In genomic region chr2:144638719-144639118, GRCm38 (mm10) we compare ENCODE assay signal across 9 mouse cellular contexts. TPM values are rescaled to one million over a fixed set of nuclear protein-coding genes. Genes with fewer than 3 reads are reported as not detected.
A peak's percentile ranks its signal among the peaks of the same experiment; 100 is the strongest.
DNase-seq lines count a peak whose midpoint lies in the region; ATAC-seq and TF ChIP-seq lines count a peak whose summit lies in the region.
"Had no signal": no experiment of that assay in that cellular context is flagged by ENCODE, and none has a peak within 500 bp of the region (broad histone marks: within the 10 kb centered on the region; RNA-seq: fewer than 3 reads in every experiment).

No protein-coding gene starts in this region.

- ATAC-seq in kidney, embryonic 14.5 days (ENCODE audit: low FRiP score, low TSS enrichment): no peak
- no peak for ATAC-seq in embryonic facial prominence, embryonic 11.5 days (replicated peaks; ENCODE audit: insufficient number of reproducible peaks, low FRiP score, low TSS enrichment, low read depth)
- no peak for ATAC-seq in granulocyte monocyte progenitor cell, adult 5-6 weeks (replicated peaks; ENCODE audit: poor library complexity, severe bottlenecking)

- no peak for TF ChIP-seq EP300 in CH12.LX (IDR thresholded peaks at IDR 0.05; ENCODE audit: low read length)

- no peak overlapping the region for H3K27ac ChIP-seq in kidney, embryonic 14.5 days (ENCODE audit: low read depth, low read length)
- no peak overlapping the region for H3K27ac ChIP-seq in CH12.LX (ENCODE audit: insufficient read depth, low read depth)
- no peak overlapping the region for H3K27ac ChIP-seq in embryonic facial prominence, embryonic 11.5 days (replicated peaks; ENCODE audit: low read depth, low read length)
- H3K27ac ChIP-seq: liver, embryonic 13.5 days had no signal

- 66% methylated on average over 4 of the region's 4 CpGs for WGBS in kidney, embryonic 14.5 days
- 72% methylated on average over 4 of the region's 4 CpGs for WGBS in embryonic facial prominence, embryonic 11.5 days

- no peaks in the 10 kb centered on the region for H3K9me3 ChIP-seq in kidney, embryonic 14.5 days (ENCODE audit: control insufficient read depth, low read length)
- H3K9me3 ChIP-seq in CH12.LX (replicated peaks; ENCODE audit: low read length): no peaks in the 10 kb centered on the region
- no peaks in the 10 kb centered on the region for H3K9me3 ChIP-seq in embryonic facial prominence, embryonic 11.5 days (replicated peaks; ENCODE audit: control insufficient read depth, low read length)
- H3K9me3 ChIP-seq: liver, embryonic 13.5 days had no signal

- H3K4me3 ChIP-seq in kidney, embryonic 14.5 days (ENCODE audit: low read length): no peak overlapping the region
- H3K4me3 ChIP-seq in CH12.LX (replicated peaks in 1 of 3; ENCODE audit: low read depth in 2 of 3, low read length in 2 of 3, poor library complexity in 1 of 3): no peak overlapping the region
- no peak overlapping the region for H3K4me3 ChIP-seq in embryonic facial prominence, embryonic 11.5 days (ENCODE audit: low read depth, low read length)
- H3K4me3 ChIP-seq: liver, embryonic 13.5 days had no signal

- H3K4me2 ChIP-seq in kidney, embryonic 14.5 days (replicated peaks; ENCODE audit: low read depth, low read length): no peak overlapping the region
- no peak overlapping the region for H3K4me2 ChIP-seq in CH12.LX (ENCODE audit: insufficient read depth, low read depth, poor library complexity, severe bottlenecking)
- H3K4me2 ChIP-seq in embryonic facial prominence, embryonic 11.5 days (ENCODE audit: low read depth, low read length): no peak overlapping the region
- H3K4me2 ChIP-seq: liver, embryonic 13.5 days had no signal

- DNase-seq in cerebellum, adult 9-10 months: peak; percentile 31
- no peak for DNase-seq in cerebellum, adult 11 months
- DNase-seq in kidney, adult 18-20 months: peak; percentile 16
- DNase-seq in CH12.LX (ENCODE audit: extremely low read depth): no peak
- peak; percentile 13 for DNase-seq in embryonic facial prominence, embryonic 11.5 days (ENCODE audit: low spot score)
- DNase-seq in spleen, postnatal 14 days (ENCODE audit: low spot score in 2 of 2): no peak
- DNase-seq: liver, embryonic 13.5 days had no signal

- TF ChIP-seq RAD21 in CH12.LX (IDR thresholded peaks at IDR 0.05; ENCODE audit: low read depth, low read length): peak; percentile 65

- dilution Hi-C loops in CH12.LX (cut with MboI; ENCODE audit: extremely low pct_ligation_motif_present, extremely low pct_unique_long_range_greater_than_20kb, low sequenced_read_pairs): no loop called here

- H3K36me3 ChIP-seq in kidney, embryonic 14.5 days (ENCODE audit: control insufficient read depth, insufficient read depth, low read length): no peaks in the 10 kb centered on the region
- H3K36me3 ChIP-seq in CH12.LX (replicated peaks in 1 of 2; ENCODE audit: control insufficient read depth in 1 of 2, insufficient read depth in 1 of 2, low read length in 1 of 2): peaks cover 3 to 40% of the 10 kb centered on the region in 2 experiments
- no peaks in the 10 kb centered on the region for H3K36me3 ChIP-seq in embryonic facial prominence, embryonic 11.5 days (replicated peaks; ENCODE audit: control insufficient read depth, insufficient read depth, low read depth, low read length)
- H3K36me3 ChIP-seq: liver, embryonic 13.5 days had no signal

- no peak for TF ChIP-seq POLR2A in CH12.LX (IDR thresholded peaks at IDR 0.05; ENCODE audit: low read depth, low read length)

- no peaks in the 10 kb centered on the region for H3K27me3 ChIP-seq in kidney, embryonic 14.5 days (ENCODE audit: control insufficient read depth, insufficient read depth, low read length)
- no peaks in the 10 kb centered on the region for H3K27me3 ChIP-seq in CH12.LX (replicated peaks)
- H3K27me3 ChIP-seq in embryonic facial prominence, embryonic 11.5 days (ENCODE audit: control insufficient read depth, insufficient read depth, low read length): no peaks in the 10 kb centered on the region
- H3K27me3 ChIP-seq: liver, embryonic 13.5 days had no signal

- in situ Hi-C loops in CH12.LX (cut with MboI; ENCODE audit: low pct_ligation_motif_present, low pct_unique_long_range_greater_than_20kb, low sequenced_read_pairs): loop anchor here (25.0 kb wide), 1 partner anchor 224 kb away; no protein-coding TSS in a partner anchor

- no peaks in the 10 kb centered on the region for H3K79me2 ChIP-seq in CH12.LX (replicated peaks; ENCODE audit: control insufficient read depth, extremely low read depth, insufficient read depth, poor library complexity, severe bottlenecking)

- H3K4me1 ChIP-seq in kidney, embryonic 14.5 days (ENCODE audit: control insufficient read depth, insufficient read depth, low read length): no peaks in the 10 kb centered on the region
- H3K4me1 ChIP-seq in CH12.LX (ENCODE audit: control insufficient read depth in 1 of 2, insufficient read depth in 2 of 2): peaks cover 0 to 34% of the 10 kb centered on the region in 2 experiments; a peak in 3 of 4 replicates
- no peaks in the 10 kb centered on the region for H3K4me1 ChIP-seq in embryonic facial prominence, embryonic 11.5 days (ENCODE audit: control insufficient read depth, insufficient read depth, low read length)
- H3K4me1 ChIP-seq: liver, embryonic 13.5 days had no signal

- TF ChIP-seq CTCF in CH12.LX (conservative IDR thresholded peaks at IDR 0.05 in 1 of 2, IDR thresholded peaks at IDR 0.05 in 1 of 2; ENCODE audit: low read depth in 2 of 2, low read length in 2 of 2): peak in 1 of 2 experiments; percentile 64; a peak in 2 of 4 replicates

- no peak overlapping the region for H3K9ac ChIP-seq in kidney, embryonic 14.5 days (ENCODE audit: low read depth, low read length)
- H3K9ac ChIP-seq in CH12.LX (ENCODE audit: insufficient read depth, low read depth): no peak overlapping the region
- H3K9ac ChIP-seq in embryonic facial prominence, embryonic 11.5 days (replicated peaks; ENCODE audit: low read length): no peak overlapping the region
- H3K9ac ChIP-seq: liver, embryonic 13.5 days had no signal

TF ChIP-seq in CH12.LX, 34 proteins besides CTCF, POLR2A, EP300 and RAD21:
- TF ChIP-seq SMC3 (IDR thresholded peaks at IDR 0.05; ENCODE audit: low read depth, low read length) (peak; percentile 63), POLR2AphosphoS2 (IDR thresholded peaks at IDR 0.05; ENCODE audit: low read depth, low read length) (no peak)

RNA-seq across cellular contexts. Expression of gene Dtd1, which starts 39.0 kb away (rescaled TPM):
- polyA plus RNA-seq in kidney, embryonic 14.5 days (2014; fragmentation: Nextera tagmentation; extraction: Ambion mirVana): 47.9 and 50.0 TPM in 2 replicates
- total RNA-seq in CH12.LX (2012; rRNA removed) (43.1 and 47.8 TPM in 2 replicates), CH12.LX (2014; rRNA removed) (42.7 and 46.4 TPM in 2 replicates)
- polyA plus RNA-seq in CH12.LX (2012; ENCODE audit: insufficient read length, low read depth): 43.3 and 48.8 TPM in 2 replicates
- 42.8 and 43.4 TPM in 2 replicates for polyA plus RNA-seq in embryonic facial prominence, embryonic 11.5 days (2014; fragmentation: Nextera tagmentation; extraction: Ambion mirVana)
- total RNA-seq in granulocyte monocyte progenitor cell, adult 5-6 weeks (2014; fragmentation: Nextera tagmentation): 31.2 and 39.9 TPM in 2 replicates
- 43.9 and 75.9 TPM in 2 replicates for total RNA-seq in granulocyte monocyte progenitor cell, adult 5-6 weeks (2017)

RNA-seq across cellular contexts. Expression of gene Smim26, which starts 44.9 kb away (rescaled TPM):
- polyA plus RNA-seq in kidney, embryonic 14.5 days (2014; fragmentation: Nextera tagmentation; extraction: Ambion mirVana): 41.8 and 61.3 TPM in 2 replicates
- total RNA-seq in CH12.LX (2012; rRNA removed) (34.7 and 36.1 TPM in 2 replicates), CH12.LX (2014; rRNA removed) (59.7 and 69.6 TPM in 2 replicates)
- polyA plus RNA-seq in CH12.LX (2012; ENCODE audit: insufficient read length, low read depth): 30.0 and 35.0 TPM in 2 replicates
- 38.8 and 44.2 TPM in 2 replicates for polyA plus RNA-seq in embryonic facial prominence, embryonic 11.5 days (2014; fragmentation: Nextera tagmentation; extraction: Ambion mirVana)
- 32.6 and 47.7 TPM in 2 replicates for total RNA-seq in granulocyte monocyte progenitor cell, adult 5-6 weeks (2014; fragmentation: Nextera tagmentation)
- total RNA-seq in granulocyte monocyte progenitor cell, adult 5-6 weeks (2017): 15.6 and 30.0 TPM in 2 replicates

Comparison
In these comparisons a context has a peak if more than half of its experiments do, and no peak if none do; other contexts are left out.
1. DNase-seq: peak in cerebellum, adult 9-10 months (single experiment), kidney, adult 18-20 months (single experiment) and embryonic facial prominence, embryonic 11.5 days (single experiment); none in cerebellum, adult 11 months (single experiment), CH12.LX (single experiment) and spleen, postnatal 14 days (0 of 2).